Mouse (Mus musculus) thymus, adult 2 months (tissue): ENCODE measurements around the gene Maats1. TPM values are rescaled to one million over a fixed set of nuclear protein-coding genes. Genes with fewer than 3 reads are reported as not detected.

Experiments used
- DNase-seq: peaks from one replicate; pipeline ENCODE4 v3.0.0; 2021
- H3K27ac ChIP-seq: fragments of 200-500 bp; 2 replicates; pipeline ENCODE4 v1.5.1; 2012; ENCODE audit warnings: low read length, control low read depth; ENCODE audit not compliant: control insufficient read depth, insufficient read depth
- H3K27me3 ChIP-seq: fragments of 200-500 bp; 2 replicates; pipeline ENCODE4 v1.6.1; 2012; ENCODE audit warnings: mild to moderate bottlenecking, low read length, moderate library complexity, mixed read lengths; ENCODE audit not compliant: control insufficient read depth, insufficient read depth
- H3K36me3 ChIP-seq: fragments of 200-500 bp; 2 replicates; pipeline ENCODE4 v1.6.1; 2012; ENCODE audit warnings: mild to moderate bottlenecking, low read length, moderate library complexity; ENCODE audit not compliant: control insufficient read depth, insufficient read depth
- H3K4me1 ChIP-seq: fragments of 200-500 bp; replicated peaks from 2 replicates; pipeline ENCODE4 v1.6.1; 2012; ENCODE audit warnings: low read length; ENCODE audit not compliant: control insufficient read depth, insufficient read depth
- H3K4me3 ChIP-seq: fragments of 200-500 bp; 2 replicates; pipeline ENCODE4 v1.5.1; 2012; ENCODE audit warnings: mild to moderate bottlenecking, low read length, control low read depth, moderate library complexity; ENCODE audit not compliant: control insufficient read depth, insufficient read depth
- CTCF ChIP-seq: fragments of 200-500 bp; IDR thresholded peaks from 2 replicates; pipeline ENCODE4 v1.5.1; 2012; ENCODE audit warnings: mild to moderate bottlenecking, control low read depth, low read length, moderate library complexity, borderline replicate concordance; ENCODE audit not compliant: control insufficient read depth, poor library complexity, insufficient read depth; ENCODE audit errors: extremely low read depth
- POLR2A ChIP-seq: fragments of 200-500 bp; IDR thresholded peaks from 2 replicates; pipeline ENCODE4 v1.6.1; 2012; ENCODE audit warnings: mild to moderate bottlenecking, low read length, control low read depth, moderate library complexity; ENCODE audit not compliant: control insufficient read depth, poor library complexity, insufficient read depth; ENCODE audit errors: extremely low read depth
- WGBS: fragments of 180-500 bp; shearing (Covaris S2); methylation state at CpG from one replicate; pipeline ENCODE4 v1.1.7; 2018; 5-methylcytosine and 5-hydroxymethylcytosine counted together
- polyA plus RNA-seq: library from polyadenylated mRNA; depleted of rRNA; stranded (reverse); fragments of >200 nt; gene quantifications from 2 replicates; pipeline ENCODE4 v1.2.3, GENCODE M21; 2012; rRNA removed

Maats1 gene
- polyA plus RNA-seq, 1 experiment = 0.12 TPM

DNA sequence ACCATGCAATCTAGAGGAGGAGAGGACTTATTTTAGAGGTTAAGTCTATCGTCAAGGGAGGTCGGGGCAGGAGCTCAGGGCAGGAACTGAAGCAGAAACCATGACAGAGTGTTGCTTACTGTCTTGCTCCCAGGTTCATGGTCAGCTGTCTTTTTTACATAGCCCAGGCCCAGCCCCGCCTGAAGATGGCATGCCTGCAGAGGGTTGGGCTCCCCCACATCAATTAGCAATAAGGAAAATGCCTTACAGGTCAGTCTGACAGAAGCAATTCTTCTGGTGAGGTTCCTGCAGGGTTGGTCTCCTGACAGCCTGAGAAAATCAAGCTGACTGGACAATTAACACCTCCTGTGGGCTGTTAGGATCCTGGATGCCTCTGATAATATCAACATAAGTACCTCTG is 70.3 kb downstream of the Maats1 start:
- Histone ChIP-seq H3K4me3 (no peak overlapping the region), H3K27me3 (no peaks in the 10 kb centered on the region), H3K4me1 (no peaks in the 10 kb centered on the region), H3K27ac (no peak overlapping the region), H3K36me3 (no peaks in the 10 kb centered on the region)
- no peak for DNase-seq
- 62% methylated on average over 3 of the region's 3 CpGs for WGBS
- TF ChIP-seq CTCF (no peak), POLR2A (no peak)

DNA sequence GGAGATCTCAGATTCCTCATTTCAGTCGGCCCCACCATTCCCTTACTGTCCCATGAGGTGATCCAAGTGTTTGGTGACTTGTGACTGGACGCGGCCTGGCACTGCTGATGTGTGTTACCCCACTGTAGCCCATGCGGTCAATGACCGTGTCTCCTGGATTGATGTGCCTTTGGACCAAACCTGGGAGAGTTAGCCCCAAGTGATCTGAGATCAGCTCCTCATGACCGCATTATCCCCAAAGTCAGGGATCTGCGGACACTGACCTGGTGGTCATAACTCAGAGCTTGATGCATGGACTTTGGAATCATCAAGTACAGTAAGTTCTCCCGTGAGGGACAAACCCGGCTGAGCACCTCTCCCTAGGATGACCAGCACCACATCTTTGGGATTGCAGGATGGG is 86.0 kb downstream of the Maats1 start:
- Histone ChIP-seq H3K27me3 (no peaks in the 10 kb centered on the region), H3K36me3 (no peaks in the 10 kb centered on the region), H3K27ac (no peak overlapping the region), H3K4me3 (no peak overlapping the region), H3K4me1 (no peaks in the 10 kb centered on the region)
- WGBS = 93% methylated on average over 9 of the region's 9 CpGs
- TF ChIP-seq CTCF = no peak
- TF ChIP-seq POLR2A = no peak
- no peak for DNase-seq

DNA sequence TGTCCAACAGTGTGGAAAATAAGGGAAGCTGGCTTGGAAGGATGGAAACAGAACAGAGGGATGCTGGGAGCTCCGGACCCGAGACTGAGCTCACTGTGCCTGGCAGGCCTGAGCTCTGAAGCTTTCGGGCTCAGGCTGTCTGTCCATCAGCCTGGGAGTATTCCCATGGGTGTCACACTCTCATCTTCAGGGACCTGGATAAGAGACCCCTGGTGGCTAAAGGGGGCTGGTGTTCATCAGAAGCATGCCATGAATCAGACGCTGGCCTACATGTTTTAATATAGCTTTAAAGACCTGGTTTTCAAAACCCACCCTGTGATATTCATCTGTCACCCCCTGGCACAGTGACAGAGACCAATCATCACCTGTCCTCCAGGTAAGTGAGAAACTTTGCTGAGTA is 86.8 kb downstream of the Maats1 start:
- H3K27ac ChIP-seq = no peak overlapping the region
- H3K4me1 ChIP-seq = no peaks in the 10 kb centered on the region
- no peak overlapping the region for H3K4me3 ChIP-seq
- H3K27me3 ChIP-seq = no peaks in the 10 kb centered on the region
- WGBS = 82% methylated on average over 4 of the region's 4 CpGs
- DNase-seq = no peak
- no peak for TF ChIP-seq POLR2A
- no peak for TF ChIP-seq CTCF
- H3K36me3 ChIP-seq = no peaks in the 10 kb centered on the region

- Histone ChIP-seq H3K36me3 (no peaks in the 10 kb centered on the region), H3K27ac (no peak overlapping the region), H3K4me1 (no peaks in the 10 kb centered on the region), H3K27me3 (no peaks in the 10 kb centered on the region), H3K4me3 (no peak overlapping the region)
- no peak for DNase-seq
- 84% methylated on average over 14 of the region's 14 CpGs for WGBS
- TF ChIP-seq POLR2A (no peak), CTCF (no peak)
Observed at GRCm38 (mm10) chr16:38254001-38254400, 87.9 kb downstream of the Maats1 start.

- H3K27me3 ChIP-seq = no peaks in the 10 kb centered on the region
- TF ChIP-seq POLR2A (no peak), CTCF (no peak)
- H3K36me3 ChIP-seq = no peaks in the 10 kb centered on the region
- no peaks in the 10 kb centered on the region for H3K4me1 ChIP-seq
- DNase-seq = no peak
- 91% methylated on average over 6 of the region's 6 CpGs for WGBS
- no peak overlapping the region for H3K27ac ChIP-seq
- H3K4me3 ChIP-seq = no peak overlapping the region
Observed at GRCm38 (mm10) chr16:38250467-38250866, 91.5 kb downstream of the Maats1 start.

DNA sequence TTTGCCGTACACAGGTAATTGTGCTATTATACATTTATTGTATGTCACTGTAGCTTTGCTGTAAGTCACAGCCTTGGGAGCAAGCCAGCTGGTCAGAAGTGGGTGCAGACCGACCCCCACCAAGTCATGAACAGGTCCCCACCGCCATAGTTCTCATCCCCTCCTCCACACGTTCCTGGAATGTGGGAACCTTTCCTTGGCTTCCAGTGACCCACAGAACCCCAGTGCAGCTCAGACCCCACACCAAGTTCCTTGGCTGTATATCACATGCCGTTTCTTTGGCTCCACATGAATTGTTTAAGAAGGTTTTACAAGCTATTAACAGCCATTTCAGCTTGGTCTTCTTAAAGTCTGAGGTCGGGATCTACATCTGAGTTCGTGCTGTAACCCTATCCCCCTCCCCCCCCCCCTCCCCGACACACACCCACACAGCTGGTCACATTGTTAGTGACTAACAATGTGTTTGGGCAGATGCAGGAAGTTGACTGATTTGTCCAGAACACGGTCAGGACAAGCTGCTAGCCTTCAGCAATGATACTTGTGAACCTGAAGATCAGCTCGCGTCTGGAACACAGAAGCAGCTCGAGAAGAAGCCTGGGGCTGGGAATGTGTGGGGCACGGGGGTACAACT is 93.5 kb downstream of the Maats1 start:
- Histone ChIP-seq H3K4me1 (no peaks in the 10 kb centered on the region), H3K27ac (no peak overlapping the region), H3K4me3 (no peak overlapping the region), H3K36me3 (no peaks in the 10 kb centered on the region), H3K27me3 (no peaks in the 10 kb centered on the region)
- TF ChIP-seq POLR2A (no peak), CTCF (no peak)
- WGBS = 39% methylated on average over 13 of the region's 13 CpGs
- DNase-seq = no peak

Other genes with a start within 250 kb of the Maats1 start
- 0.16 and 0.19 TPM in 2 replicates for gene Nr1i2, start 47.3 kb downstream of the Maats1 start, polyA plus RNA-seq
- gene Cox17, start 4.8 kb upstream of the Maats1 start, polyA plus RNA-seq = 61.0 and 68.7 TPM in 2 replicates
- gene Gm21987, start 4.9 kb upstream of the Maats1 start, polyA plus RNA-seq = not detected in 2 replicates
- 3.1 and 33.2 TPM in 2 replicates for gene Popdc2, start 20.1 kb upstream of the Maats1 start, polyA plus RNA-seq
- 4.1 and 5.5 TPM in 2 replicates for gene Pla1a, start 91.0 kb upstream of the Maats1 start, polyA plus RNA-seq
- gene Adprh, start 110.6 kb upstream of the Maats1 start, polyA plus RNA-seq = 49.8 and 54.2 TPM in 2 replicates
- 3.5 and 5.2 TPM in 2 replicates for gene Cd80, start 113.4 kb upstream of the Maats1 start, polyA plus RNA-seq
- gene Timmdc1, start 180.5 kb upstream of the Maats1 start, polyA plus RNA-seq = 25.0 and 30.7 TPM in 2 replicates
- 27.6 and 34.8 TPM in 2 replicates for gene Poglut1, start 208.1 kb upstream of the Maats1 start, polyA plus RNA-seq
- 96.9 and 126 TPM in 2 replicates for gene Tmem39a, start 216.6 kb upstream of the Maats1 start, polyA plus RNA-seq